Mouse (Mus musculus): Measurements from ENCODE around the gene Tle1. TPM values are rescaled to one million over a fixed set of nuclear protein-coding genes. Genes with fewer than 3 reads are reported as not detected.

Gene Tle1
- polyA plus RNA-seq (2015; fragmentation: Nextera tagmentation; extraction: Ambion mirVana): 32.0 and 33.4 TPM in 2 replicates

- no peaks in the 10 kb centered on the region for H3K9me3 ChIP-seq (ENCODE audit: control insufficient read depth, low read length)
- WGBS: under 1% methylated on average over 101 of the region's 107 CpGs
- peaks cover 2% of the 10 kb centered on the region for H3K27me3 ChIP-seq (replicated peaks; ENCODE audit: control insufficient read depth, insufficient read depth, low read length)
- peak within 1 kb of the TSS; percentile 94 for H3K27ac ChIP-seq (ENCODE audit: low read length)
- peak within 1 kb of the TSS; percentile 82 for H3K9ac ChIP-seq (replicated peaks; ENCODE audit: low read depth, low read length)
- peak within 1 kb of the TSS; percentile 94 for H3K4me2 ChIP-seq (ENCODE audit: low read length)
- H3K4me3 ChIP-seq (replicated peaks; ENCODE audit: low read length): peak within 1 kb of the TSS; percentile 94
- no peaks in the 10 kb centered on the region for H3K36me3 ChIP-seq (ENCODE audit: control insufficient read depth, insufficient read depth)
- peak; percentile 96 for ATAC-seq
- peaks cover 26% of the 10 kb centered on the region for H3K4me1 ChIP-seq (replicated peaks; ENCODE audit: control insufficient read depth, insufficient read depth, low read length)
Measured at GRCm38 (mm10) chr4:72200559-72201409, at the start of gene Tle1. Tle1 (minus strand) TSS chr4:72200919.

- H3K4me1 ChIP-seq (replicated peaks; ENCODE audit: control insufficient read depth, insufficient read depth, low read length): 0 out of 2 replicates have a peak, but pooled peaks cover 2% of the 10 kb centered on the region
- WGBS: 14% methylated on average over 4 of the region's 4 CpGs
- no peaks in the 10 kb centered on the region for H3K9me3 ChIP-seq (ENCODE audit: control insufficient read depth, low read length)
- no peak overlapping the region for H3K27ac ChIP-seq (ENCODE audit: low read length)
- H3K27me3 ChIP-seq (replicated peaks; ENCODE audit: control insufficient read depth, insufficient read depth, low read length): no peaks in the 10 kb centered on the region
- peak; percentile 49; the same call in 1 of the 2 replicates for ATAC-seq
- no peak overlapping the region for H3K4me3 ChIP-seq (replicated peaks; ENCODE audit: low read length)
- H3K4me2 ChIP-seq (ENCODE audit: low read length): no peak overlapping the region
- H3K9ac ChIP-seq (replicated peaks; ENCODE audit: low read depth, low read length): no peak overlapping the region
- H3K36me3 ChIP-seq (ENCODE audit: control insufficient read depth, insufficient read depth): no peaks in the 10 kb centered on the region
Measured at GRCm38 (mm10) chr4:72233584-72234219, 33.0 kb upstream of the Tle1 start.

DNA sequence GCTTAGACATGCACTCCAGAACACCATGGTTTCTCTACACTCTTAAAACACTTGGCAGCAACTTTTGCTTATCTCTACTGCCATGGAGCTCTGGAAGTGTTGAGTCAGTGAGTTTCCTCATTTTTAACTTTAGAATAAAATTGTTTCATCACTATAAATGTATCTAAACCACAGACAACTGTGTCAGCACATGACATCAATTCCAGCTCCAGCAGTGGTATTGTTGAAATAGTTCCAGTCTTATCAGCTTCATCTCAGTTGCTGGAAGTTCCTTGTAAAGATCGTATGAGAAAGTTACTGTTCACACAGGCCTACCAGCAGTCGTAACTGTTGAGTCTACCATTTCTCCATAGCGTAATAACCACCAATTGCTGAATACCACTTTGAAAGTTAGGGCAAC lies 31.5 kb upstream of the Tle1 start:
- Histone ChIP-seq H3K9me3 (ENCODE audit: control insufficient read depth, low read length) (no peaks in the 10 kb centered on the region), H3K4me1 (replicated peaks; ENCODE audit: control insufficient read depth, insufficient read depth, low read length) (0 out of 2 replicates have a peak, but pooled peaks cover 2% of the 10 kb centered on the region)

DNA sequence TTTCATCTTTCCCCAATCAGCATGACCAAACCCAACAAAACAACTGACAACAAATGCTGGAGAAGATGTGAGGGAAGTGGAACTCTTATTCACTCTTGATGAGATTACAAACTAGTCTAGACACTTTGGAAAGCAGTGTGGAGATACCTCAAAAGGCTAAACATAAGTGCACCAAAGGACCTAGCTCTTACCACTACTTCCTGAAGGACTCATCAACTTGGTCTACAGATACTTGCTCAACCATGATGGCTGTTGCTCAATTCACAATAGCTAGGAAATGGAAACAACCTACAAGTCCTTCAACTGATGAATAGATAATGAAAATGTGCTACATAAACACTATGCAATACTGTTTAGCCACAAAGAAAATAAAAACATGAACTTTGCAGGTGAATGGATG lies 30.1 kb upstream of the Tle1 start:
- ATAC-seq: no peak
- H3K27ac ChIP-seq (ENCODE audit: low read length): no peak overlapping the region
- no peaks in the 10 kb centered on the region for H3K9me3 ChIP-seq (ENCODE audit: control insufficient read depth, low read length)
- H3K9ac ChIP-seq (replicated peaks; ENCODE audit: low read depth, low read length): no peak overlapping the region
- H3K4me3 ChIP-seq (replicated peaks; ENCODE audit: low read length): no peak overlapping the region
- no peak overlapping the region for H3K4me2 ChIP-seq (ENCODE audit: low read length)
- H3K27me3 ChIP-seq (replicated peaks; ENCODE audit: control insufficient read depth, insufficient read depth, low read length): no peaks in the 10 kb centered on the region
- 0 out of 2 replicates have a peak, but pooled peaks cover 2% of the 10 kb centered on the region for H3K4me1 ChIP-seq (replicated peaks; ENCODE audit: control insufficient read depth, insufficient read depth, low read length)
- no peaks in the 10 kb centered on the region for H3K36me3 ChIP-seq (ENCODE audit: control insufficient read depth, insufficient read depth)

More for the DNA sequence above, 31.5 kb upstream of the Tle1 start:
- no peak overlapping the region for H3K4me2 ChIP-seq (ENCODE audit: low read length)
- 90% methylated on average over 3 of the region's 3 CpGs for WGBS
- no peak overlapping the region for H3K27ac ChIP-seq (ENCODE audit: low read length)
- no peaks in the 10 kb centered on the region for H3K36me3 ChIP-seq (ENCODE audit: control insufficient read depth, insufficient read depth)
- no peak for ATAC-seq
- no peaks in the 10 kb centered on the region for H3K27me3 ChIP-seq (replicated peaks; ENCODE audit: control insufficient read depth, insufficient read depth, low read length)
- H3K9ac ChIP-seq (replicated peaks; ENCODE audit: low read depth, low read length): no peak overlapping the region
- H3K4me3 ChIP-seq (replicated peaks; ENCODE audit: low read length): no peak overlapping the region

DNA sequence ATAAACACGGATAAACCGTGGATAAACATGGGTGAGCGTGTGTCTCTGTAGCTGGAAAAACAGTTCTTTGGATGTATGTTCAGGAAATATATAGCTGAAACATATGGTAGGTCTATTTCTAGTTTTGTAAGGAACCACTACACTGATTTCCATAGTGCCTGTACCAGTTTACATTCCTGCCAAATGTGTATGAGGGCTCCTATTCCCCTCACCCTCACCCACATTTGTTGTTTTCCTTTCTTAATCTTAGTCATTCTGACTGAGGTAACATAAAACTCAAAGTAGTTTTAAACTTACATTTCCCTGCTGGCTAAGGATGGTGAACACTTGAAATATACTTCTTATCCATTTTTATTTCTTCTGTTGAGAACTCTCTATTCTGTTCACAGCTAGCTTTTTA lies 20.9 kb upstream of the Tle1 start:
- WGBS: 77% methylated on average over 3 of the region's 3 CpGs
- Histone ChIP-seq H3K9ac (replicated peaks; ENCODE audit: low read depth, low read length) (no peak overlapping the region), H3K4me3 (replicated peaks; ENCODE audit: low read length) (no peak overlapping the region), H3K27me3 (replicated peaks; ENCODE audit: control insufficient read depth, insufficient read depth, low read length) (no peaks in the 10 kb centered on the region), H3K4me2 (ENCODE audit: low read length) (no peak overlapping the region), H3K27ac (ENCODE audit: low read length) (no peak overlapping the region), H3K36me3 (ENCODE audit: control insufficient read depth, insufficient read depth) (no peaks in the 10 kb centered on the region), H3K9me3 (ENCODE audit: control insufficient read depth, low read length) (no peaks in the 10 kb centered on the region), H3K4me1 (replicated peaks; ENCODE audit: control insufficient read depth, insufficient read depth, low read length) (no peaks in the 10 kb centered on the region)
- ATAC-seq: no peak

DNA sequence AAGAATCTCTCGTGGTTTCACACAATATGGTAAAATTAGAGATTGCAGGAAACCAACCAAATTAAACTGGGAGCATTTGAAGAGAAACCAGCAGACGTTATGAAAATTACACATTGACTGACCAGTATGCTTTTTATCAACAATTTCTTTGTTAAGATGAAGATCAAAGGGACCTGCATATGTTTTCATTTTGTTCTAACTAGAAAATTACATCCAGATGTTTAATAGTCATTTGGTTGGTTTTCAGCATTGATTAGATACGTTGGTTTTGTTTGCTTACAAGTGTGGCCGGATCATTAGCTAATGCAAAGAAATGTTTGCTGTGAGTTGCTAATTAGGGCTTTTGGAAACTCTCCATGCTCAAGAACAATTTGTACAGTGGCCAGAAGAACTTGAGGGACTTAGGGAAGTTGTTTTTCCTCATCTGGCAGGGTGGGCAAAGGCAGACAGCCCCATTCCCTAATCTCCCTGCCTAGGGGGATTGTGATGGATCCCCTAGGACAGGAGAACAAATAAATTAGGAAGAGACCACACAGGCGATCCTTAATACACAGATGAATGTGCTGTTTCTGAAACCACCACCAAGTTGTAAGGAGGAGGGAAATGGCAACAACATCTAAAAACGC lies 3.8 kb upstream of the Tle1 start:
- no peak for ATAC-seq

GRCm38 (mm10) chr4:72201521-72201991 lies 837 bp upstream of the Tle1 start:
- peaks cover 24% of the 10 kb centered on the region for H3K4me1 ChIP-seq (replicated peaks; ENCODE audit: control insufficient read depth, insufficient read depth, low read length)

More for the DNA sequence above, 3.8 kb upstream of the Tle1 start:
- no peak overlapping the region for H3K9ac ChIP-seq (replicated peaks; ENCODE audit: low read depth, low read length)
- H3K27ac ChIP-seq (ENCODE audit: low read length): no peak overlapping the region
- no peak overlapping the region for H3K4me3 ChIP-seq (replicated peaks; ENCODE audit: low read length)
- WGBS: 8% methylated on average over 6 of the region's 6 CpGs
- peaks cover 9% of the 10 kb centered on the region for H3K27me3 ChIP-seq (replicated peaks; ENCODE audit: control insufficient read depth, insufficient read depth, low read length)
- H3K4me1 ChIP-seq (replicated peaks; ENCODE audit: control insufficient read depth, insufficient read depth, low read length): peaks cover 9% of the 10 kb centered on the region
- no peaks in the 10 kb centered on the region for H3K9me3 ChIP-seq (ENCODE audit: control insufficient read depth, low read length)
- H3K36me3 ChIP-seq (ENCODE audit: control insufficient read depth, insufficient read depth): no peaks in the 10 kb centered on the region
- H3K4me2 ChIP-seq (ENCODE audit: low read length): peak overlapping the region; percentile 39

DNA sequence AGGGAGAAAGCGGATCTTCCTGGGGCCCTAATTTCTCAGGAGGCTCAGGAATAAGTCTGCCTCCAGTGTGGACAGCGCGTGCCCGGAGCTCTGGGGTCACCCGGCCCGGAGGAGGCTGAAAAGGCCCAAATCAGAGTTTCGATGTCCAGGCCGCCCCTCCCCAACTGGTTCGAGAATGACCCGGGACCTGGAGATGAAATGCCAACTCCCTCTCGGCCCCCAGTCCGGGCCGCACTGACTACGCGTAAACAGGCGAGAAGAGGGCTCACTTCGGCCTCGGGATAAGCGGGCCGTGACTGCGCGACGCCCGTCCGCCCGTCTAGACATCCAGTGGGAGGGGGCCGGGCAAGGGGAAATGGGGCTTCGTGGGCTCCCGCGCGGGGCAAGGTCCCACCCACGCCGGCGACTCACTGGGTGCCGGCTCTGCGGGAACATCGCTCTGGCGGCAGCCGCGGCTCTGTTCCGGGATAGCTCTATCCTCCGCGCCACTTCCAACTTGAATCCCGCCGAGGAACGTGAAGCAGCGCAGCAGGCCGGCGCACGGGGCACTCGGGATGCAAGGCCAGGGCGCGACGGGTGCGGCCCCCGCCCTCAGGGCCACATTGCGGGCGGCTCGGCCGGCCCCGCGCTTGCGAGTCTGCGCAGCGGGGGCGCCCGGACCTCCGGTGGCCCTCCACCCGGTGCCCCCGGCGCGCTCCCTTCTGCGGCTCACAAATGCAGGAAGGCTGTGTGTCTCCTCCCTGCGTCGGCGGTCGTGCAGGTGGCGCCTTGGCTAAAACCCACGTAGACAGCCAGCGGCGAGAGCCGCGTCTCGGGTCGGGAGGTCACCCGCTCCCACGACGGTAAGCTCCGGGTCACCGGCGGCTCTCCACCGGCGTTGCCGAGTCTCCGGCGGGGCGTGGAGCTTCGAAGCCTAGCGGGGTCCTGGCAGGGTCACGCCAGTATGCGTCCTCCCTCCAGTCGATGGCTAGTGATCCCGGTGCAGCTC lies 854 bp downstream of the Tle1 start:
- Histone ChIP-seq H3K36me3 (ENCODE audit: control insufficient read depth, insufficient read depth) (no peaks in the 10 kb centered on the region), H3K4me3 (replicated peaks; ENCODE audit: low read length) (peak overlapping the region; percentile 94), H3K27ac (ENCODE audit: low read length) (peak overlapping the region; percentile 94), H3K9ac (replicated peaks; ENCODE audit: low read depth, low read length) (peak overlapping the region; percentile 82), H3K4me2 (ENCODE audit: low read length) (peak overlapping the region; percentile 57), H3K27me3 (replicated peaks; ENCODE audit: control insufficient read depth, insufficient read depth, low read length) (no peaks in the 10 kb centered on the region; the same call in 1 of the 2 replicates), H3K9me3 (ENCODE audit: control insufficient read depth, low read length) (no peaks in the 10 kb centered on the region), H3K4me1 (replicated peaks; ENCODE audit: control insufficient read depth, insufficient read depth, low read length) (peaks cover 31% of the 10 kb centered on the region)
- WGBS: under 1% methylated on average over 102 of the region's 103 CpGs
- ATAC-seq: no peak

More at GRCm38 (mm10) chr4:72201521-72201991, 837 bp upstream of the Tle1 start:
- Histone ChIP-seq H3K9ac (replicated peaks; ENCODE audit: low read depth, low read length) (peak overlapping the region; percentile 51), H3K4me3 (replicated peaks; ENCODE audit: low read length) (peak overlapping the region; percentile 94), H3K27ac (ENCODE audit: low read length) (peak overlapping the region; percentile 94), H3K9me3 (ENCODE audit: control insufficient read depth, low read length) (no peaks in the 10 kb centered on the region), H3K36me3 (ENCODE audit: control insufficient read depth, insufficient read depth) (no peaks in the 10 kb centered on the region), H3K4me2 (ENCODE audit: low read length) (peak overlapping the region; percentile 94), H3K27me3 (replicated peaks; ENCODE audit: control insufficient read depth, insufficient read depth, low read length) (peaks cover 4% of the 10 kb centered on the region)
- ATAC-seq: peak; percentile 1
- WGBS: 0% methylated on average over 24 of the region's 24 CpGs
